Mouse (Mus musculus) embryonic facial prominence, embryonic 11.5 days (tissue): ENCODE data around the gene Zfyve28. TPM values are rescaled to one million over a fixed set of nuclear protein-coding genes. Genes with fewer than 3 reads are reported as not detected.

Experiments
- ATAC-seq: fragments of 200-750 bp; cut with Nextera tagmentation; replicated peaks from 2 replicates; pipeline ENCODE4 v1.8.0; 2017; ENCODE audit warnings: low read depth; ENCODE audit not compliant: insufficient number of reproducible peaks, low FRiP score, low TSS enrichment
- DNase-seq: peaks from one replicate; pipeline ENCODE4 v3.0.0-alpha.2; 2015; ENCODE audit warnings: low spot score
- H3K27ac ChIP-seq: fragments of 300-500 bp; sonication (generic); replicated peaks from 2 replicates; pipeline ENCODE4 v1.5.1; 2014; ENCODE audit warnings: mild to moderate bottlenecking, low read depth, low read length, control low read depth
- H3K27me3 ChIP-seq: fragments of 300-500 bp; sonication (generic); 2 replicates; pipeline ENCODE4 v1.6.1; 2014; ENCODE audit warnings: mild to moderate bottlenecking, low read length, moderate library complexity, mixed read lengths; ENCODE audit not compliant: control insufficient read depth, insufficient read depth
- H3K36me3 ChIP-seq: fragments of 300-500 bp; sonication (generic); replicated peaks from 2 replicates; pipeline ENCODE4 v1.6.1; 2014; ENCODE audit warnings: low read depth, mild to moderate bottlenecking, low read length, moderate library complexity, mixed read lengths; ENCODE audit not compliant: control insufficient read depth, insufficient read depth
- H3K4me1 ChIP-seq: fragments of 300-500 bp; sonication (generic); 2 replicates; pipeline ENCODE4 v1.6.1; 2014; ENCODE audit warnings: low read length, mixed read lengths; ENCODE audit not compliant: control insufficient read depth, insufficient read depth
- H3K4me2 ChIP-seq: fragments of 300-500 bp; sonication (generic); 2 replicates; pipeline ENCODE4 v1.6.1; 2014; ENCODE audit warnings: low read depth, mild to moderate bottlenecking, control low read depth, low read length, moderate library complexity
- H3K4me3 ChIP-seq: fragments of 300-500 bp; sonication (generic); 2 replicates; pipeline ENCODE4 v1.5.1; 2014; ENCODE audit warnings: low read depth, low read length, control low read depth
- H3K9ac ChIP-seq: fragments of 300-500 bp; sonication (generic); replicated peaks from 2 replicates; pipeline ENCODE4 v1.6.1; 2014; ENCODE audit warnings: mild to moderate bottlenecking, control low read depth, low read length
- H3K9me3 ChIP-seq: fragments of 300-500 bp; sonication (generic); replicated peaks from 2 replicates; pipeline ENCODE4 v1.6.1; 2016; ENCODE audit warnings: mild to moderate bottlenecking, low read length, inconsistent platforms, mixed read lengths; ENCODE audit not compliant: control insufficient read depth
- WGBS: fragments of 180-500 bp; shearing (Covaris S2); extraction: QIAGEN DNeasy Blood & Tissue Kit; methylation state at CpG from one replicate; pipeline ENCODE4 v1.1.7; 2014; 5-methylcytosine and 5-hydroxymethylcytosine counted together
- polyA plus RNA-seq: library from polyadenylated mRNA; unstranded; fragments of >200 nt; fragmentation: Nextera tagmentation; extraction: Ambion mirVana; gene quantifications from 2 replicates; pipeline ENCODE4 v1.2.1, GENCODE M21; 2014

Gene Zfyve28
- polyA plus RNA-seq, 1 experiment from 2014 or later: 0.24 TPM

GRCm38 (mm10) chr5:34242224-34242963 lies 45.9 kb downstream of the Zfyve28 start:
- Histone ChIP-seq H3K27me3 (no peaks in the 10 kb centered on the region), H3K4me2 (no peak overlapping the region), H3K36me3 (no peaks in the 10 kb centered on the region), H3K4me1 (no peaks in the 10 kb centered on the region), H3K27ac (no peak overlapping the region), H3K9me3 (no peaks in the 10 kb centered on the region), H3K9ac (no peak overlapping the region), H3K4me3 (no peak overlapping the region)
- DNase-seq: peak; percentile 26
- 43% methylated on average over 15 of the region's 15 CpGs for WGBS
- ATAC-seq: peak; percentile 59; the same call in 1 of the 2 replicates

GRCm38 (mm10) chr5:34238444-34238843 lies 49.8 kb downstream of the Zfyve28 start:
- no peak for ATAC-seq
- H3K9me3 ChIP-seq: no peaks in the 10 kb centered on the region
- 92% methylated on average over 6 of the region's 6 CpGs for WGBS
- no peak overlapping the region for H3K4me2 ChIP-seq
- H3K4me1 ChIP-seq: no peaks in the 10 kb centered on the region
- H3K4me3 ChIP-seq: no peak overlapping the region
- no peaks in the 10 kb centered on the region for H3K27me3 ChIP-seq
- no peaks in the 10 kb centered on the region for H3K36me3 ChIP-seq
- H3K9ac ChIP-seq: no peak overlapping the region
- H3K27ac ChIP-seq: no peak overlapping the region
- DNase-seq: no peak

GRCm38 (mm10) chr5:34235898-34236420 lies 52.3 kb downstream of the Zfyve28 start:
- Histone ChIP-seq H3K4me2 (no peak overlapping the region), H3K9ac (no peak overlapping the region), H3K36me3 (no peaks in the 10 kb centered on the region), H3K9me3 (no peaks in the 10 kb centered on the region), H3K27ac (no peak overlapping the region), H3K27me3 (no peaks in the 10 kb centered on the region), H3K4me3 (no peak overlapping the region), H3K4me1 (no peaks in the 10 kb centered on the region)
- ATAC-seq (no peak), DNase-seq (no peak)
- WGBS: 52% methylated on average over 10 of the region's 10 CpGs

GRCm38 (mm10) chr5:34235056-34235455 lies 53.2 kb downstream of the Zfyve28 start:
- H3K4me1 ChIP-seq: no peaks in the 10 kb centered on the region
- H3K36me3 ChIP-seq: no peaks in the 10 kb centered on the region
- no peak overlapping the region for H3K27ac ChIP-seq
- no peak overlapping the region for H3K9ac ChIP-seq
- H3K9me3 ChIP-seq: no peaks in the 10 kb centered on the region
- 69% methylated on average over 4 of the region's 4 CpGs for WGBS
- no peak for DNase-seq
- no peak for ATAC-seq
- no peak overlapping the region for H3K4me2 ChIP-seq
- H3K4me3 ChIP-seq: no peak overlapping the region
- no peaks in the 10 kb centered on the region for H3K27me3 ChIP-seq

GRCm38 (mm10) chr5:34233221-34233515 lies 55.1 kb downstream of the Zfyve28 start:
- 84% methylated on average over 6 of the region's 6 CpGs for WGBS
- Histone ChIP-seq H3K27ac (no peak overlapping the region), H3K36me3 (no peaks in the 10 kb centered on the region), H3K4me1 (no peaks in the 10 kb centered on the region), H3K4me3 (no peak overlapping the region), H3K9ac (no peak overlapping the region), H3K4me2 (no peak overlapping the region), H3K27me3 (no peaks in the 10 kb centered on the region), H3K9me3 (no peaks in the 10 kb centered on the region)
- ATAC-seq (no peak), DNase-seq (no peak)

GRCm38 (mm10) chr5:34232481-34233220 lies 55.6 kb downstream of the Zfyve28 start:
- Histone ChIP-seq H3K4me2 (no peak overlapping the region), H3K9me3 (no peaks in the 10 kb centered on the region), H3K27ac (no peak overlapping the region), H3K4me1 (no peaks in the 10 kb centered on the region), H3K27me3 (no peaks in the 10 kb centered on the region), H3K36me3 (no peaks in the 10 kb centered on the region), H3K4me3 (no peak overlapping the region), H3K9ac (no peak overlapping the region)
- DNase-seq: no peak
- ATAC-seq: no peak
- WGBS: 72% methylated on average over 8 of the region's 8 CpGs

GRCm38 (mm10) chr5:34231901-34232300 lies 56.3 kb downstream of the Zfyve28 start:
- no peaks in the 10 kb centered on the region for H3K9me3 ChIP-seq
- no peak for DNase-seq
- no peak overlapping the region for H3K4me2 ChIP-seq
- no peaks in the 10 kb centered on the region for H3K27me3 ChIP-seq
- 84% methylated on average over 6 of the region's 6 CpGs for WGBS
- ATAC-seq: no peak
- no peak overlapping the region for H3K27ac ChIP-seq
- no peak overlapping the region for H3K4me3 ChIP-seq
- no peak overlapping the region for H3K9ac ChIP-seq
- H3K36me3 ChIP-seq: no peaks in the 10 kb centered on the region
- no peaks in the 10 kb centered on the region for H3K4me1 ChIP-seq
